Mouse (Mus musculus): ENCODE measurements around the gene Dusp11. TPM values are rescaled to one million over a fixed set of nuclear protein-coding genes. Genes with fewer than 3 reads are reported as not detected.
"Not testable (repeated sequence)": the region's sequence is repeated elsewhere in the genome, so short reads cannot be mapped to it uniquely, and the experiment has no call there.

Dusp11 gene
- polyA plus RNA-seq, 1 experiment from 2014 or later: 38.7 TPM

DNA sequence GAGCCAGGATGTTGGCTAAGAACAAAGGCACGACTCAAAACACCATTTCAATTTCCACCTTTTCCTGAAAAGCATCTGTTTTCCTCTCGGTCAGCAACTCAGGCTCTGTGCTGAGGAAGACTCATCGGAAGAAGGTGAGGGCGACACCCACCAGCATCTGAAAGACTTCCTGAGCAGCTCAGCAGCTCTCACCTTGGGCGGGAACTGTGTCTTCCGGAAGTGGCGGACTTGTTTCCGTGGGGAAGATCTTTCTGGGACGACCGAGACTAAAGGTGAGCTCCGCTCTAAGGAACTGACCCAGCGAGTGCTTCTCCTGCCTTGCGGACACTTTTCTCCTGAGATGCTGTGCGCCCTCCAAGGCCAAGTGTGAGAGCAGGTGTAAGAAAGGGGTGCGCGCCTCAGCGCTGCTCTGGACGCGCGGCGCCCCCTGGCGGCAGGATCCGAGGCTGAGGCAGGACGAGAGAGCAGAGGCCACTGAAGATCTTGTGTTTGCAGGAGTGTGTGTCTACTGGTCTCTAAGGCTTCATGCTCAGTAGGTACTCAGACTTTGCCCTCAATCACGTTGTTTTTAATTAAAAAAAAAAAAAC is 66.3 kb downstream of the Dusp11 start:
- DNase-seq (ENCODE audit: low spot score); ATAC-seq (replicated peaks; ENCODE audit: low FRiP score, low read depth); H3K27me3 ChIP-seq (ENCODE audit: insufficient read depth, low read length); H3K4me1 ChIP-seq (replicated peaks; ENCODE audit: insufficient read depth, low read length); H3K4me2 ChIP-seq (ENCODE audit: low read length); H3K27ac ChIP-seq; H3K9me3 ChIP-seq (replicated peaks; ENCODE audit: low read length); H3K4me3 ChIP-seq (replicated peaks; ENCODE audit: low read depth, low read length); H3K36me3 ChIP-seq (ENCODE audit: insufficient read depth, low read length); H3K9ac ChIP-seq (ENCODE audit: low read depth, low read length): not testable (repeated sequence)
- TF ChIP-seq CTCF (IDR thresholded peaks at IDR 0.05; ENCODE audit: low read depth): peak; percentile 69
- 68% methylated on average over 25 of the region's 25 CpGs for WGBS

Other genes with a start within 250 kb of the Dusp11 start
- gene Nat8f7, start 248.5 kb downstream of the Dusp11 start, polyA plus RNA-seq (2015; fragmentation: Nextera tagmentation; extraction: Ambion mirVana): 0.13 TPM in 1 of 2 replicates, not detected in the other
- 0.15 TPM in 1 of 2 replicates, not detected in the other for gene Nat8f3, start 195.9 kb downstream of the Dusp11 start, polyA plus RNA-seq (2015; fragmentation: Nextera tagmentation; extraction: Ambion mirVana)
- gene Nat8f6, start 140.7 kb downstream of the Dusp11 start, polyA plus RNA-seq (2015; fragmentation: Nextera tagmentation; extraction: Ambion mirVana): 0.14 and 0.64 TPM in 2 replicates
- gene Nat8f5, start 140.7 kb downstream of the Dusp11 start, polyA plus RNA-seq (2015; fragmentation: Nextera tagmentation; extraction: Ambion mirVana): 0.88 and 1.1 TPM in 2 replicates
- gene Nat8, start 129.6 kb downstream of the Dusp11 start, polyA plus RNA-seq (2015; fragmentation: Nextera tagmentation; extraction: Ambion mirVana): 18.0 and 26.8 TPM in 2 replicates
- gene Nat8f2, start 92.5 kb downstream of the Dusp11 start, polyA plus RNA-seq (2015; fragmentation: Nextera tagmentation; extraction: Ambion mirVana): 2.2 and 2.6 TPM in 2 replicates
- gene Nat8f4, start 56.8 kb downstream of the Dusp11 start, polyA plus RNA-seq (2015; fragmentation: Nextera tagmentation; extraction: Ambion mirVana): 7.2 and 7.7 TPM in 2 replicates
- 53.3 and 54.3 TPM in 2 replicates for gene Tprkb, start 49.8 kb downstream of the Dusp11 start, polyA plus RNA-seq (2015; fragmentation: Nextera tagmentation; extraction: Ambion mirVana)
- 165 and 182 TPM in 2 replicates for gene Nat8f1, start 46.0 kb downstream of the Dusp11 start, polyA plus RNA-seq (2015; fragmentation: Nextera tagmentation; extraction: Ambion mirVana)
- not detected in 2 replicates for gene Figla, start 54.5 kb upstream of the Dusp11 start, polyA plus RNA-seq (2015; fragmentation: Nextera tagmentation; extraction: Ambion mirVana)
- 1.8 and 2.6 TPM in 2 replicates for gene Add2, start 67.0 kb upstream of the Dusp11 start, polyA plus RNA-seq (2015; fragmentation: Nextera tagmentation; extraction: Ambion mirVana)
- gene Tgfa, start 233.6 kb upstream of the Dusp11 start, polyA plus RNA-seq (2015; fragmentation: Nextera tagmentation; extraction: Ambion mirVana): 5.7 and 6.1 TPM in 2 replicates

Data from kidney, postnatal 0 days (tissue).